Comparison of ENCODE assay signal across 27 mouse cellular contexts in the genomic region with DNA sequence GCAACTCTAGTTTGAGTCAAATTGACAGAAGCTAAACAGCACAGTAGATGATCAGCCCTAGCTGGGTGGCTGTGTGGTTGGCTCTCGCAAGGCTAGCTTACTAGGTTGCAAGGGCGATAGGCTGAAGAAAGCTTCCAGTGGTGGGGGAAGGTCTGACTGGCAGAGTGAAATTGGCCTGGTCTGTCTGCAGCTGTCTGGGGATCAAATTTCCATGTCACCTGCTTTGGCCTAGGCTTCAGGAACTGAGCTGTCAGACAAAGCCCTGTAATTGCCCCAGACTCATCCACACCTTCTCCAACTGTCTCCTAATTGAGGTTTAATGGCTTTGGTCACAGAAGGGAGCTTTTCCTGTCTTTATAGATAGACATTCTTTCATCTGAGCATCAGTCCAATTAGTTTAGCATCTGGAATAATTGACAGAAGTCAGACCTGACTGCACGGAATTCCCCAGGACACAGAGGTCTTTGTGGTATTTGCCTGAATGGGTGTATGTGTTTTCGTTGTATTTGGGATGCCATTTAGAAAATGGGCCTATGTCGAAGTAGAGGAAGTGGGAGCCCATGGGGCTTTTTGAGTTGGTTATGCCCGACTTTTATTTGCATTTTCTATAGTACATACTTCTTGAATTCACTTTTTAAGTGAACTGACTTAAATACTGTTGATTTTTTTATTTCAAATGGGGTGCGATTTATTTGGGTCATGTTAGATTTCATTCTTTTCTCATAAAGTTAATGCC.
DNase-seq lines count a peak whose midpoint lies in the region; ATAC-seq and TF ChIP-seq lines count a peak whose summit lies in the region.
"Had no signal": no experiment of that assay in that cellular context is flagged by ENCODE, and none has a peak within 500 bp of the region (broad histone marks: within the 10 kb centered on the region; RNA-seq: fewer than 3 reads in every experiment).

No protein-coding gene starts in this region.

- no peak for TF ChIP-seq CTCF in stomach, postnatal 0 days (IDR thresholded peaks at IDR 0.05; ENCODE audit: low read depth)

- no peak overlapping the region for H3K4me3 ChIP-seq in limb, embryonic 14.5 days (replicated peaks; ENCODE audit: low read length)
- no peak overlapping the region for H3K4me3 ChIP-seq in kidney, embryonic 16.5 days (ENCODE audit: low read length)
- H3K4me3 ChIP-seq in stomach, postnatal 0 days (ENCODE audit: low read depth, low read length), result no peak overlapping the region
- H3K4me3 ChIP-seq: heart, embryonic 12.5 days; hindbrain, embryonic 10.5 days; intestine, embryonic 15.5 days; limb, embryonic 13.5 days; liver, embryonic 15.5 days; lung, embryonic 15.5 days; megakaryocyte, embryonic 14.5 days; midbrain, embryonic 13.5 days had no signal

- no peak for ATAC-seq in limb, embryonic 14.5 days (ENCODE audit: low FRiP score, low read depth)
- ATAC-seq in kidney, embryonic 16.5 days (ENCODE audit: low FRiP score, low TSS enrichment), result no peak
- ATAC-seq in stomach, postnatal 0 days (ENCODE audit: low FRiP score, low TSS enrichment), result no peak
- ATAC-seq: CD4-positive, CD25-positive, alpha-beta regulatory T cell, adult 4 months; forebrain, postnatal 0 days; hindbrain, embryonic 16.5 days; intestine, embryonic 15.5 days; midbrain, embryonic 13.5 days had no signal

- no peaks in the 10 kb centered on the region for H3K9me3 ChIP-seq in limb, embryonic 14.5 days (ENCODE audit: control insufficient read depth, low read length)
- no peaks in the 10 kb centered on the region for H3K9me3 ChIP-seq in kidney, embryonic 16.5 days (ENCODE audit: low read length)
- H3K9me3 ChIP-seq in stomach, postnatal 0 days (ENCODE audit: control insufficient read depth, low read length), result no peaks in the 10 kb centered on the region
- H3K9me3 ChIP-seq: heart, embryonic 12.5 days; hindbrain, embryonic 10.5 days; intestine, embryonic 15.5 days; limb, embryonic 13.5 days; liver, embryonic 15.5 days; lung, embryonic 15.5 days; midbrain, embryonic 13.5 days had no signal

- H3K4me2 ChIP-seq in limb, embryonic 14.5 days (replicated peaks; ENCODE audit: low read depth, low read length, severe bottlenecking), result no peak overlapping the region
- H3K4me2 ChIP-seq in kidney, embryonic 16.5 days (replicated peaks; ENCODE audit: low read depth, low read length), result no peak overlapping the region
- H3K4me2 ChIP-seq in stomach, postnatal 0 days (replicated peaks; ENCODE audit: low read depth), result no peak overlapping the region
- H3K4me2 ChIP-seq: heart, embryonic 12.5 days; intestine, embryonic 15.5 days; limb, embryonic 13.5 days; liver, embryonic 15.5 days; lung, embryonic 15.5 days; midbrain, embryonic 13.5 days had no signal

- no peak for TF ChIP-seq EP300 in stomach, postnatal 0 days (optimal IDR thresholded peaks at IDR 0.05)

- H3K4me1 ChIP-seq in limb, embryonic 14.5 days (ENCODE audit: control insufficient read depth, insufficient read depth, low read length), result no peaks in the 10 kb centered on the region
- H3K4me1 ChIP-seq in kidney, embryonic 16.5 days (ENCODE audit: insufficient read depth, low read length), result no peaks in the 10 kb centered on the region
- no peaks in the 10 kb centered on the region for H3K4me1 ChIP-seq in stomach, postnatal 0 days (replicated peaks; ENCODE audit: control insufficient read depth, insufficient read depth)
- H3K4me1 ChIP-seq: heart, embryonic 12.5 days; hindbrain, embryonic 10.5 days; intestine, embryonic 15.5 days; limb, embryonic 13.5 days; liver, embryonic 15.5 days; lung, embryonic 15.5 days; megakaryocyte, embryonic 14.5 days; midbrain, embryonic 13.5 days had no signal

- H3K9ac ChIP-seq in limb, embryonic 14.5 days (ENCODE audit: low read depth, low read length, severe bottlenecking), result no peak overlapping the region
- no peak overlapping the region for H3K9ac ChIP-seq in kidney, embryonic 16.5 days (replicated peaks; ENCODE audit: low read length)
- no peak overlapping the region for H3K9ac ChIP-seq in stomach, postnatal 0 days (ENCODE audit: low read length)
- H3K9ac ChIP-seq: forebrain, postnatal 0 days; heart, embryonic 12.5 days; intestine, embryonic 15.5 days; limb, embryonic 13.5 days; liver, embryonic 15.5 days; lung, embryonic 15.5 days; midbrain, embryonic 13.5 days had no signal

- TF ChIP-seq POLR2A in limb, embryonic 14.5 days (IDR thresholded peaks at IDR 0.05; ENCODE audit: borderline replicate concordance, extremely low read depth, insufficient read depth, insufficient read length), result no peak

- no peak overlapping the region for H3K27ac ChIP-seq in limb, embryonic 14.5 days (replicated peaks; ENCODE audit: low read depth, low read length)
- H3K27ac ChIP-seq in kidney, embryonic 16.5 days (ENCODE audit: low read length), result no peak overlapping the region
- no peak overlapping the region for H3K27ac ChIP-seq in stomach, postnatal 0 days (replicated peaks)
- H3K27ac ChIP-seq: hindbrain, embryonic 10.5 days; intestine, embryonic 15.5 days; limb, embryonic 13.5 days; liver, embryonic 15.5 days; lung, embryonic 15.5 days; midbrain, embryonic 13.5 days had no signal

- H3K27me3 ChIP-seq in limb, embryonic 14.5 days (ENCODE audit: control insufficient read depth, insufficient read depth, low read length), result no peaks in the 10 kb centered on the region
- H3K27me3 ChIP-seq in kidney, embryonic 16.5 days (ENCODE audit: insufficient read depth, low read length), result no peaks in the 10 kb centered on the region
- no peaks in the 10 kb centered on the region for H3K27me3 ChIP-seq in stomach, postnatal 0 days (ENCODE audit: control insufficient read depth, insufficient read depth, low read length)
- H3K27me3 ChIP-seq: heart, embryonic 12.5 days; intestine, embryonic 15.5 days; liver, embryonic 15.5 days; lung, embryonic 15.5 days; megakaryocyte, embryonic 14.5 days; midbrain, embryonic 13.5 days had no signal

- WGBS in limb, embryonic 14.5 days, result 49% methylated on average over 7 of the region's 7 CpGs
- 61% methylated on average over 7 of the region's 7 CpGs for WGBS in kidney, embryonic 16.5 days
- 81% methylated on average over 7 of the region's 7 CpGs for WGBS in stomach, postnatal 0 days

- peak; percentile 10 for DNase-seq in A20 (ENCODE audit: low read depth, low spot score)
- DNase-seq in B cell, adult 2 months, result peak; percentile 48 to 53
- peak; percentile 35 for DNase-seq in embryo, embryonic 10.5 days (ENCODE audit: low spot score)
- peak; percentile 6 for DNase-seq in limb, embryonic 14.5 days (ENCODE audit: low spot score)
- DNase-seq in urinary bladder, adult 18-20 months (ENCODE audit: low spot score in 2 of 2), result no peak
- DNase-seq in stomach, postnatal 0 days (ENCODE audit: low spot score), result no peak
- DNase-seq: adrenal gland, postnatal 14 days; cerebellum, adult 9-10 months; forebrain, postnatal 0 days; heart, adult 11 months; heart, postnatal 10 days; kidney, adult 8-10 months; kidney, postnatal 14 days; lung, postnatal 36 days; thymus, adult 18-20 months; thymus, postnatal 36 days had no signal

- H3K36me3 ChIP-seq in limb, embryonic 14.5 days (ENCODE audit: control insufficient read depth, insufficient read depth, low read length), result no peaks in the 10 kb centered on the region
- no peaks in the 10 kb centered on the region for H3K36me3 ChIP-seq in kidney, embryonic 16.5 days (ENCODE audit: insufficient read depth, low read length)
- no peaks in the 10 kb centered on the region for H3K36me3 ChIP-seq in stomach, postnatal 0 days (ENCODE audit: control insufficient read depth, insufficient read depth, low read length)
- H3K36me3 ChIP-seq: heart, embryonic 12.5 days; hindbrain, embryonic 10.5 days; intestine, embryonic 15.5 days; limb, embryonic 13.5 days; liver, embryonic 15.5 days; lung, embryonic 15.5 days; midbrain, embryonic 13.5 days had no signal

Comparison
In these comparisons a context has a peak if more than half of its experiments do, and no peak if none do; other contexts are left out.
1. DNase-seq: peak in A20 (single experiment), B cell, adult 2 months (2 of 2), embryo, embryonic 10.5 days (single experiment) and limb, embryonic 14.5 days (single experiment); none in urinary bladder, adult 18-20 months (0 of 2) and stomach, postnatal 0 days (single experiment).